Mouse (Mus musculus) CH12.LX (cell line): ENCODE results near the gene Rgs2. TPM values are rescaled to one million over a fixed set of nuclear protein-coding genes. Genes with fewer than 3 reads are reported as not detected.

Experiments
- DNase-seq: peaks from one replicate; pipeline ENCODE4 v3.0.0-alpha.2; 2013; ENCODE audit errors: extremely low read depth
- H3K27ac ChIP-seq: 2 replicates; pipeline ENCODE4 v1.5.1; 2012; ENCODE audit warnings: low read depth, mild to moderate bottlenecking, control low read depth, moderate library complexity; ENCODE audit not compliant: insufficient read depth
- H3K27me3 ChIP-seq: replicated peaks from 2 replicates; pipeline ENCODE3; 2012; ENCODE audit warnings: inconsistent platforms
- H3K36me3 ChIP-seq, 2 experiments: replicated peaks in 1 of 2; 2 replicates each; pipeline versions ENCODE3 to v1.6.1; 2012; ENCODE audit warnings: inconsistent platforms in 1 of 2, low read length in 1 of 2, mild to moderate bottlenecking in 1 of 2, mixed read lengths in 1 of 2, moderate library complexity in 1 of 2; ENCODE audit not compliant: control insufficient read depth in 1 of 2, insufficient read depth in 1 of 2
- H3K4me1 ChIP-seq, 2 experiments: 2 replicates each; pipeline ENCODE4 v1.6.1; 2012; ENCODE audit warnings: inconsistent platforms in 1 of 2, moderate library complexity in 1 of 2; ENCODE audit not compliant: insufficient read depth in 2 of 2, control insufficient read depth in 1 of 2
- H3K4me2 ChIP-seq: 2 replicates; pipeline ENCODE4 v1.6.1; 2012; ENCODE audit warnings: low read depth, mild to moderate bottlenecking, control low read depth; ENCODE audit not compliant: poor library complexity, insufficient read depth, severe bottlenecking
- H3K4me3 ChIP-seq, 3 experiments: fragments of 150-350 bp in 1 of 3; sonication (generic) in 1 of 3; replicated peaks in 1 of 3; 2 replicates each; pipeline versions ENCODE3 to v1.5.1; 2011 to 2012; ENCODE audit warnings: low read depth in 2 of 3, low read length in 2 of 3, mild to moderate bottlenecking in 2 of 3, moderate library complexity in 2 of 3, control low read depth in 1 of 3, improper control_type of control experiment in 1 of 3, inconsistent platforms in 1 of 3, mixed read lengths in 1 of 3; ENCODE audit not compliant: poor library complexity in 1 of 3
- H3K79me2 ChIP-seq: replicated peaks from 2 replicates; pipeline ENCODE4 v1.6.1; 2012; ENCODE audit warnings: mild to moderate bottlenecking, moderate library complexity; ENCODE audit not compliant: control insufficient read depth, poor library complexity, insufficient read depth, severe bottlenecking; ENCODE audit errors: extremely low read depth
- H3K9ac ChIP-seq: 2 replicates; pipeline ENCODE4 v1.6.1; 2012; ENCODE audit warnings: low read depth, mild to moderate bottlenecking, control low read depth, moderate library complexity; ENCODE audit not compliant: insufficient read depth
- H3K9me3 ChIP-seq: replicated peaks from 2 replicates; pipeline ENCODE3; 2012; ENCODE audit warnings: low read length, inconsistent platforms, mixed read lengths
- CHD1 ChIP-seq: IDR thresholded peaks from 2 replicates; pipeline ENCODE4 v1.6.1; 2012; ENCODE audit warnings: low read depth, low read length, improper control_type of control experiment, inconsistent platforms
- CTCF ChIP-seq, 2 experiments: IDR thresholded peaks in 1 of 2; conservative IDR thresholded peaks in 1 of 2; 2 replicates each; pipeline ENCODE4 v1.5.1; 2011 to 2012; ENCODE audit warnings: low read depth in 2 of 2, low read length in 2 of 2, improper control_type of control experiment in 1 of 2, inconsistent platforms in 1 of 2, mild to moderate bottlenecking in 1 of 2, moderate library complexity in 1 of 2
- ELF1 ChIP-seq: IDR thresholded peaks from 2 replicates; pipeline ENCODE4 v1.6.1; 2014; ENCODE audit warnings: low read depth, mild to moderate bottlenecking, inconsistent platforms, low read length, improper control_type of control experiment
- HCFC1 ChIP-seq: IDR thresholded peaks from 2 replicates; pipeline ENCODE4 v1.6.1; 2012; ENCODE audit warnings: low read depth, mild to moderate bottlenecking, inconsistent platforms, low read length, improper control_type of control experiment
- JUN ChIP-seq: IDR thresholded peaks from 2 replicates; pipeline ENCODE4 v1.6.1; 2011; ENCODE audit warnings: low read depth, mild to moderate bottlenecking, low read length, improper control_type of control experiment, moderate library complexity; ENCODE audit not compliant: insufficient read depth
- JUND ChIP-seq: conservative IDR thresholded peaks from 2 replicates; pipeline ENCODE4 v1.6.1; 2011; ENCODE audit warnings: low read depth, low read length, improper control_type of control experiment
- MAZ ChIP-seq: IDR thresholded peaks from 2 replicates; pipeline ENCODE4 v1.6.1; 2012; ENCODE audit warnings: low read depth, mild to moderate bottlenecking, inconsistent platforms, low read length, improper control_type of control experiment, moderate library complexity
- MEF2A ChIP-seq: IDR thresholded peaks from 2 replicates; pipeline ENCODE4 v1.6.1; 2014; ENCODE audit warnings: low read depth, mild to moderate bottlenecking, inconsistent platforms, low read length, improper control_type of control experiment, borderline replicate concordance
- MYC ChIP-seq: IDR thresholded peaks from 2 replicates; pipeline ENCODE4 v1.6.1; 2011; ENCODE audit warnings: low read depth, mild to moderate bottlenecking, improper control_type of control experiment, low read length
- NELFE ChIP-seq: IDR thresholded peaks from 2 replicates; pipeline ENCODE4 v1.6.1; 2011; ENCODE audit warnings: low read depth, low read length, improper control_type of control experiment
- NRF1 ChIP-seq: IDR thresholded peaks from 2 replicates; pipeline ENCODE4 v1.6.1; 2014; ENCODE audit warnings: low read depth, mild to moderate bottlenecking, inconsistent platforms, low read length, improper control_type of control experiment, moderate library complexity
- POLR2A ChIP-seq: IDR thresholded peaks from 2 replicates; pipeline ENCODE4 v1.6.1; 2011; ENCODE audit warnings: low read depth, mild to moderate bottlenecking, improper control_type of control experiment, low read length
- SMC3 ChIP-seq: IDR thresholded peaks from 2 replicates; pipeline ENCODE4 v1.6.1; 2011; ENCODE audit warnings: low read depth, low read length, improper control_type of control experiment
- TCF12 ChIP-seq: IDR thresholded peaks from 2 replicates; pipeline ENCODE4 v1.6.1; 2014; ENCODE audit warnings: low read depth, mild to moderate bottlenecking, inconsistent platforms, low read length, improper control_type of control experiment
- USF1 ChIP-seq: IDR thresholded peaks from 2 replicates; pipeline ENCODE4 v1.6.1; 2014; ENCODE audit warnings: low read depth, mild to moderate bottlenecking, inconsistent platforms, low read length, improper control_type of control experiment
- USF2 ChIP-seq: conservative IDR thresholded peaks from 2 replicates; pipeline ENCODE4 v1.6.1; 2011; ENCODE audit warnings: low read depth, low read length, improper control_type of control experiment
- ZC3H11A ChIP-seq: IDR thresholded peaks from 2 replicates; pipeline ENCODE4 v1.6.1; 2012; ENCODE audit warnings: low read depth, mild to moderate bottlenecking, inconsistent platforms, low read length, improper control_type of control experiment
- ZNF384 ChIP-seq: IDR thresholded peaks from 2 replicates; pipeline ENCODE4 v1.6.1; 2012; ENCODE audit warnings: low read depth, low read length, improper control_type of control experiment, inconsistent platforms
- dilution Hi-C: fragments of 300-500 bp; cut with MboI; formaldehyde crosslinking; loops from 2 replicates; pipeline ENCODE4 v1.14.3; 2020; ENCODE audit warnings: low sequenced_read_pairs; ENCODE audit not compliant: extremely low pct_unique_long_range_greater_than_20kb, extremely low pct_ligation_motif_present
- in situ Hi-C: fragments of 300-500 bp; cut with MboI; formaldehyde crosslinking; loops from 3 replicates; pipeline ENCODE4 v1.14.3; 2019; ENCODE audit warnings: low sequenced_read_pairs, low pct_ligation_motif_present, low pct_unique_long_range_greater_than_20kb, mixed read lengths
- polyA plus RNA-seq: library from polyadenylated mRNA; unstranded; fragments of >175 nt; gene quantifications from 2 replicates; pipeline ENCODE4 v1.2.1, GENCODE M21; 2012; ENCODE audit warnings: low read depth; ENCODE audit not compliant: insufficient read length
- total RNA-seq, 2 experiments: library from RNA; depleted of rRNA; stranded (reverse); fragments of 300-350 nt in 1 of 2; fragments of >200 nt in 1 of 2; gene quantifications; 2 replicates each; pipeline ENCODE4 v1.2.3; 2012 to 2014

The Rgs2 gene
- total and polyA plus RNA-seq, 3 experiments: 3.2 to 14.7 (median 11.0) TPM

GRCm38 (mm10) chr1:144004741-144005140 is 780 bp upstream of the Rgs2 start:
- dilution Hi-C loops: no loop called here
- DNase-seq: no peak
- Histone ChIP-seq H3K4me1 (peaks cover 0 to 44% of the 10 kb centered on the region in 2 experiments; a peak in 2 of 4 replicates), H3K4me3 (peak overlapping the region; percentile 35 to 83 (median 69)), H3K36me3 (peaks cover 2 to 13% of the 10 kb centered on the region in 2 experiments), H3K27ac (no peak overlapping the region), H3K79me2 (no peaks in the 10 kb centered on the region), H3K9me3 (no peaks in the 10 kb centered on the region), H3K27me3 (no peaks in the 10 kb centered on the region), H3K9ac (no peak overlapping the region), H3K4me2 (peak overlapping the region; percentile 65)
- TF ChIP-seq MYC (no peak), ELF1 (no peak), JUN (no peak), MEF2A (no peak), TCF12 (no peak), NRF1 (no peak), SMC3 (no peak), JUND (no peak), MAZ (no peak), CTCF (conservative IDR thresholded peaks at IDR 0.05 in 1 of 2, IDR thresholded peaks at IDR 0.05 in 1 of 2; ENCODE audit: low read depth in 2 of 2, low read length in 2 of 2) (no peak), USF1 (no peak), POLR2A (no peak), HCFC1 (no peak), ZNF384 (no peak)
- in situ Hi-C loops: loop anchor here (10.0 to 25.0 kb wide), 2 partner anchors 183 to 190 kb away; partner anchors contain the start of gene Rgs13

GRCm38 (mm10) chr1:144003416-144003815 is 545 bp downstream of the Rgs2 start:
- Histone ChIP-seq H3K4me3 (peak overlapping the region; percentile 69 to 83 (median 77)), H3K79me2 (no peaks in the 10 kb centered on the region), H3K4me2 (peak overlapping the region; percentile 39), H3K4me1 (peaks cover 0 to 48% of the 10 kb centered on the region in 2 experiments; a peak in 2 of 4 replicates), H3K9ac (0 out of 2 replicates have a peak overlapping the region, but pooled peaks have one; percentile 39), H3K27ac (no peak overlapping the region), H3K9me3 (no peaks in the 10 kb centered on the region), H3K27me3 (no peaks in the 10 kb centered on the region), H3K36me3 (peaks cover 2 to 13% of the 10 kb centered on the region in 2 experiments)
- no peak for DNase-seq
- in situ Hi-C loops: loop anchor here (10.0 to 25.0 kb wide), 2 partner anchors 184 to 189 kb away; partner anchors contain the start of gene Rgs13
- dilution Hi-C loops: no loop called here
- no peak for TF ChIP-seq ELF1
- no peak for TF ChIP-seq NRF1
- no peak for TF ChIP-seq USF2
- no peak for TF ChIP-seq CHD1
- TF ChIP-seq NELFE: no peak
- TF ChIP-seq MAZ: no peak
- TF ChIP-seq ZC3H11A: no peak
